Mouse (Mus musculus) midbrain, embryonic 12.5 days (tissue): Measurements from ENCODE around the gene Ttc16. TPM values are rescaled to one million over a fixed set of nuclear protein-coding genes. Genes with fewer than 3 reads are reported as not detected.

ENCODE experiments used
- ATAC-seq: fragments of 200-750 bp; cut with Nextera tagmentation; 2 replicates; pipeline ENCODE4 v1.8.0; 2017; ENCODE audit warnings: low read depth, moderate TSS enrichment, moderate library complexity; ENCODE audit not compliant: low FRiP score
- H3K27ac ChIP-seq: fragments of 300-500 bp; sonication (generic); replicated peaks from 2 replicates; pipeline ENCODE4 v1.5.1; 2016; ENCODE audit warnings: mild to moderate bottlenecking
- H3K27me3 ChIP-seq: fragments of 300-500 bp; sonication (generic); 2 replicates; pipeline ENCODE4 v1.6.1; 2016; ENCODE audit warnings: mild to moderate bottlenecking
- H3K36me3 ChIP-seq: fragments of 300-500 bp; sonication (generic); 2 replicates; pipeline ENCODE4 v1.6.1; 2016
- H3K4me1 ChIP-seq: fragments of 300-500 bp; sonication (generic); 2 replicates; pipeline ENCODE4 v1.6.1; 2016
- H3K4me2 ChIP-seq: fragments of 300-500 bp; sonication (generic); replicated peaks from 2 replicates; pipeline ENCODE4 v1.6.1; 2016; ENCODE audit warnings: mild to moderate bottlenecking, moderate library complexity
- H3K4me3 ChIP-seq: fragments of 300-500 bp; sonication (generic); 2 replicates; pipeline ENCODE4 v1.5.1; 2016; ENCODE audit warnings: mild to moderate bottlenecking
- H3K9ac ChIP-seq: fragments of 300-500 bp; sonication (generic); replicated peaks from 2 replicates; pipeline ENCODE4 v1.6.1; 2016; ENCODE audit warnings: mild to moderate bottlenecking, moderate library complexity
- H3K9me3 ChIP-seq: fragments of 300-500 bp; sonication (generic); 2 replicates; pipeline ENCODE4 v1.6.1; 2016; ENCODE audit warnings: mild to moderate bottlenecking
- WGBS: fragments of 180-500 bp; shearing (Covaris S2); methylation state at CpG from one replicate; pipeline ENCODE4 v1.1.7; 2016; 5-methylcytosine and 5-hydroxymethylcytosine counted together
- polyA plus RNA-seq: library from polyadenylated mRNA; unstranded; fragments of >200 nt; fragmentation: Nextera tagmentation; extraction: Ambion mirVana; gene quantifications from 2 replicates; pipeline ENCODE4 v1.2.1, GENCODE M21; 2016

The Ttc16 gene
- polyA plus RNA-seq, 1 experiment from 2014 or later, result 0.20 TPM

DNA sequence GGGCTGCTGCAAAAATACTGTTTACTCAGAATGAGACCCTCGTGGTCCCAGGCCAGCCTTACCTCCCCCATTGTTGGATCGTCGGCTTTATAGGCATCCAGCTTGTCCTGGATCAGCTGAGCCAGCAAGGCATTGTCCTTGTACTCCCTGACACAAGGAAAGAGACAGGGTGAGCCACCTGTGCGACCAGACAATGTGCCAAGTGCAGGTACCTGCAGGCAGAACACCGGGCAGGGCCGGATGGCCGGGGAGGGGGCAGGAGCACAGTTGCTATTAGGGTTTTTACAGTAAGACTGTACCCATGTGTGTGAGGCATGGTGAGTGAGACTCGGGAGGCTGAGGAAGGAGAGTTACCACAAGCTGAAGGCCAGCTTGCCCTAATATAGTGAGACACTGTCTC lies 36.5 kb upstream of the Ttc16 start:
- H3K36me3 ChIP-seq, result peaks cover 67% of the 10 kb centered on the region
- H3K27ac ChIP-seq, result no peak overlapping the region
- 82% methylated on average over 8 of the region's 8 CpGs for WGBS
- H3K27me3 ChIP-seq, result no peaks in the 10 kb centered on the region
- H3K4me2 ChIP-seq, result no peak overlapping the region
- no peaks in the 10 kb centered on the region for H3K9me3 ChIP-seq
- H3K9ac ChIP-seq, result no peak overlapping the region
- H3K4me3 ChIP-seq, result no peak overlapping the region
- ATAC-seq, result no peak
- H3K4me1 ChIP-seq, result no peaks in the 10 kb centered on the region

DNA sequence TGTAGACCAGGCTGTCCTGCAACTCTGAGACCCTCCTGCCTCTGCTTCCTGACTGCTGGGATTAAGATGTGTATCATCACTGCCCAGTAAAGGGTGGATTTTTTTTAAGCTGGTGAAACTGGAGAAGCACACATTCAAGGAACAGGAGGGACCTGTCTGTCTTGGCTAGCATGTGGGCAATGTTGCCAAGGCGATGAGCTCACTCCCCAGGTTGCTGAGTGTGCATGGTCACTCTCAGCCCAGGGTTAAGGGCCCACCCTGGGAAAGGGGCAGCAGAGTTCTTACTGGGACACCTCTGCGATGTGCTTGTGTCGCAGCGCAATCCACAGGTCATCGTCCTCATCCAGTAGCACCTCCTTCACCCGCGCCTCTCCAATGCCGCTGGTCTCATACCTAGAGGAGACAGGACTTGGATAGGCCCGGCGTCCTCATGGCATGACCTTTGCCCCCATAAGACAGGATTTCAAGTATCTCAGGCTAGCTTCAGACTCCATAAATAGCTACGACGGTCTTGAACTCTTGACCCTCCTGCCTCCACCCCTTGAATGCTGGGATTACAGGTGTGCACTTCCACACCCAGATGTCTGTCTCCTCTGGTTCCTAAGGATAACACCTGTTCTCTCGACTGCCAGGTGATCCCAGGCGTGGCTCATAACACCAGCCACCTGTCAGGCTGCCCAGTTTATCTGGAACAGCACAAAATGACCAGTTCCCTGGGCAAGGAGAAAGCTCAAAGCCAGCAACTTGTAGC lies 33.6 kb upstream of the Ttc16 start:
- no peak overlapping the region for H3K4me2 ChIP-seq
- H3K27me3 ChIP-seq, result no peaks in the 10 kb centered on the region
- H3K36me3 ChIP-seq, result peaks cover 75% of the 10 kb centered on the region
- no peak overlapping the region for H3K4me3 ChIP-seq
- no peaks in the 10 kb centered on the region for H3K4me1 ChIP-seq
- no peaks in the 10 kb centered on the region for H3K9me3 ChIP-seq
- ATAC-seq, result no peak
- no peak overlapping the region for H3K27ac ChIP-seq
- WGBS, result 93% methylated on average over 14 of the region's 14 CpGs
- no peak overlapping the region for H3K9ac ChIP-seq

GRCm38 (mm10) chr2:32798251-32798962 lies 23.0 kb upstream of the Ttc16 start:
- Histone ChIP-seq H3K27ac (no peak overlapping the region), H3K36me3 (peaks cover 93% of the 10 kb centered on the region), H3K4me1 (no peaks in the 10 kb centered on the region), H3K4me2 (no peak overlapping the region), H3K9ac (no peak overlapping the region), H3K9me3 (no peaks in the 10 kb centered on the region), H3K27me3 (no peaks in the 10 kb centered on the region), H3K4me3 (no peak overlapping the region)
- 77% methylated on average over 10 of the region's 10 CpGs for whole genome bisulfite sequencing
- no peak for ATAC-seq

GRCm38 (mm10) chr2:32795748-32796418 lies 20.4 kb upstream of the Ttc16 start:
- H3K4me3 ChIP-seq, result no peak overlapping the region

GRCm38 (mm10) chr2:32791297-32791696 lies 15.9 kb upstream of the Ttc16 start:
- Histone ChIP-seq H3K27ac (no peak overlapping the region), H3K27me3 (no peaks in the 10 kb centered on the region), H3K36me3 (peaks cover 47% of the 10 kb centered on the region), H3K9ac (no peak overlapping the region), H3K4me1 (no peaks in the 10 kb centered on the region), H3K4me2 (no peak overlapping the region), H3K4me3 (no peak overlapping the region), H3K9me3 (no peaks in the 10 kb centered on the region)
- whole genome bisulfite sequencing, result 83% methylated on average over 6 of the region's 6 CpGs
- no peak for ATAC-seq

More at GRCm38 (mm10) chr2:32795748-32796418, 20.4 kb upstream of the Ttc16 start:
- 87% methylated on average over 13 of the region's 13 CpGs for WGBS
- no peak overlapping the region for H3K4me2 ChIP-seq
- H3K36me3 ChIP-seq, result peaks cover 86% of the 10 kb centered on the region
- H3K27ac ChIP-seq, result no peak overlapping the region
- H3K9ac ChIP-seq, result no peak overlapping the region
- no peaks in the 10 kb centered on the region for H3K27me3 ChIP-seq
- no peaks in the 10 kb centered on the region for H3K9me3 ChIP-seq
- ATAC-seq, result no peak
- H3K4me1 ChIP-seq, result no peaks in the 10 kb centered on the region

GRCm38 (mm10) chr2:32788581-32788980 lies 13.1 kb upstream of the Ttc16 start:
- H3K4me1 ChIP-seq, result 0 out of 2 replicates have a peak, but pooled peaks cover 3% of the 10 kb centered on the region
- no peaks in the 10 kb centered on the region for H3K27me3 ChIP-seq
- H3K4me3 ChIP-seq, result no peak overlapping the region
- H3K9ac ChIP-seq, result no peak overlapping the region
- ATAC-seq, result no peak
- no peaks in the 10 kb centered on the region for H3K9me3 ChIP-seq
- 69% methylated on average over 2 of the region's 2 CpGs for WGBS
- H3K27ac ChIP-seq, result no peak overlapping the region
- H3K4me2 ChIP-seq, result no peak overlapping the region
- peaks cover 21% of the 10 kb centered on the region; the same call in 1 of the 2 replicates for H3K36me3 ChIP-seq

GRCm38 (mm10) chr2:32787176-32787575 lies 11.7 kb upstream of the Ttc16 start:
- ATAC-seq, result no peak
- H3K9me3 ChIP-seq, result no peaks in the 10 kb centered on the region
- H3K27me3 ChIP-seq, result no peaks in the 10 kb centered on the region
- H3K4me1 ChIP-seq, result 0 out of 2 replicates have a peak, but pooled peaks cover 3% of the 10 kb centered on the region
- H3K9ac ChIP-seq, result no peak overlapping the region
- WGBS, result 66% methylated on average over 6 of the region's 6 CpGs
- no peak overlapping the region for H3K27ac ChIP-seq
- no peak overlapping the region for H3K4me3 ChIP-seq
- H3K4me2 ChIP-seq, result no peak overlapping the region
- peaks cover 12% of the 10 kb centered on the region; the same call in 1 of the 2 replicates for H3K36me3 ChIP-seq

GRCm38 (mm10) chr2:32784048-32784681 lies 8.7 kb upstream of the Ttc16 start, which contains the start of gene Cfap157:
TSS of gene Cfap157 (minus strand) at chr2:32784428.
- Histone ChIP-seq H3K27ac (no peak within 1 kb of the TSS), H3K27me3 (no peaks in the 10 kb centered on the region), H3K36me3 (no peaks in the 10 kb centered on the region), H3K4me2 (no peak within 1 kb of the TSS), H3K4me1 (0 out of 2 replicates have a peak, but pooled peaks cover 6% of the 10 kb centered on the region), H3K4me3 (no peak within 1 kb of the TSS), H3K9ac (no peak within 1 kb of the TSS), H3K9me3 (no peaks in the 10 kb centered on the region)
- no peak for ATAC-seq
- 67% methylated on average over 4 of the region's 4 CpGs for WGBS

- H3K4me3 ChIP-seq, result no peak overlapping the region
- 79% methylated on average over 6 of the region's 6 CpGs for WGBS
- H3K9ac ChIP-seq, result no peak overlapping the region
- H3K4me2 ChIP-seq, result no peak overlapping the region
- H3K36me3 ChIP-seq, result no peaks in the 10 kb centered on the region
- ATAC-seq, result no peak
- no peaks in the 10 kb centered on the region for H3K9me3 ChIP-seq
- 0 out of 2 replicates have a peak, but pooled peaks cover 10% of the 10 kb centered on the region for H3K27me3 ChIP-seq
- 0 out of 2 replicates have a peak, but pooled peaks cover 7% of the 10 kb centered on the region for H3K4me1 ChIP-seq
- no peak overlapping the region for H3K27ac ChIP-seq
Observed at GRCm38 (mm10) chr2:32781710-32782109, 6.3 kb upstream of the Ttc16 start.

- H3K4me3 ChIP-seq, result no peak overlapping the region
- H3K4me2 ChIP-seq, result no peak overlapping the region
- no peak overlapping the region for H3K9ac ChIP-seq
- peaks cover 22% of the 10 kb centered on the region for H3K4me1 ChIP-seq
- no peak overlapping the region for H3K27ac ChIP-seq
- H3K36me3 ChIP-seq, result no peaks in the 10 kb centered on the region
- H3K27me3 ChIP-seq, result peaks cover 17% of the 10 kb centered on the region; the same call in 1 of the 2 replicates
- no peak for ATAC-seq
- no peaks in the 10 kb centered on the region for H3K9me3 ChIP-seq
- 87% methylated on average over 6 of the region's 6 CpGs for WGBS
Observed at GRCm38 (mm10) chr2:32779714-32780113, 4.3 kb upstream of the Ttc16 start.

GRCm38 (mm10) chr2:32779131-32779530 lies 3.7 kb upstream of the Ttc16 start:
- Histone ChIP-seq H3K9ac (no peak overlapping the region), H3K4me1 (peaks cover 21% of the 10 kb centered on the region), H3K36me3 (no peaks in the 10 kb centered on the region), H3K4me3 (no peak overlapping the region), H3K27me3 (peaks cover 21% of the 10 kb centered on the region; the same call in 1 of the 2 replicates), H3K27ac (no peak overlapping the region), H3K4me2 (no peak overlapping the region), H3K9me3 (no peaks in the 10 kb centered on the region)
- 14% methylated on average over 8 of the region's 8 CpGs for WGBS
- ATAC-seq, result no peak
